Mouse (Mus musculus): ENCODE results near the gene Enah. TPM values are rescaled to one million over a fixed set of nuclear protein-coding genes. Genes with fewer than 3 reads are reported as not detected.

The Enah gene
- polyA plus RNA-seq, 1 experiment, result 0.01 TPM

GRCm38 (mm10) chr1:182018397-182019265 lies 1.2 kb downstream of the Enah start:
- no peak for TF ChIP-seq GATA1 (IDR thresholded peaks at IDR 0.05; ENCODE audit: low read length)
- TF ChIP-seq TAL1 (IDR thresholded peaks at IDR 0.05; ENCODE audit: low read length), result no peak
- peak overlapping the region; percentile 50 for H3K4me3 ChIP-seq (replicated peaks)
- peaks cover 70% of the 10 kb centered on the region for H3K27me3 ChIP-seq (ENCODE audit: control insufficient read depth)

DNA sequence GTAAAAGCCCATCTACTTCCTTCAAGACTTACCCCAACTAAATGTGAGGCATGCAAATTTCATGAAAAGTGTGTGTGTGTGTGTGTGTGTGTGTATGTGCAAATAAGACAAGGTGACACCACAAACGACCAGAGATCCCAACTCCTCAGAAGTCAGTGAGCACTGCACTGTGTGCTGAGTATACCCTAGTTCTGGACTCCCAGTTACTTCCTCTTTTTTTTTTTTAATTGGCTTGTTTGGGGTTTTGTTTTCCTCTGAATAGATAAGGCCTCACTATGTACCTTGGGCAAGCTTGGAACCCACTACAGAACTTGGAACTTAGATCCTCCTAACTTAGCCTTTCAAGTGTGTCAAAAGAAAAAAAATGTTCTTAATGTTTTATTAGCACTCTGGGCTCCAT lies 14.0 kb downstream of the Enah start:
- H3K4me1 ChIP-seq (ENCODE audit: control insufficient read depth), result no peaks in the 10 kb centered on the region
- no peaks in the 10 kb centered on the region for H3K27me3 ChIP-seq (ENCODE audit: control insufficient read depth)
- no peaks in the 10 kb centered on the region for H3K9me3 ChIP-seq (ENCODE audit: control insufficient read depth, low read length)
- no peaks in the 10 kb centered on the region for H3K36me3 ChIP-seq (ENCODE audit: control insufficient read depth)
- TF ChIP-seq TAL1 (IDR thresholded peaks at IDR 0.05; ENCODE audit: low read length) (no peak), GATA1 (IDR thresholded peaks at IDR 0.05; ENCODE audit: low read length) (no peak)
- no peak overlapping the region for H3K4me3 ChIP-seq (replicated peaks)

More at GRCm38 (mm10) chr1:182018397-182019265, 1.2 kb downstream of the Enah start:
- Histone ChIP-seq H3K36me3 (ENCODE audit: control insufficient read depth) (no peaks in the 10 kb centered on the region), H3K9me3 (ENCODE audit: control insufficient read depth, low read length) (no peaks in the 10 kb centered on the region), H3K4me1 (ENCODE audit: control insufficient read depth) (no peaks in the 10 kb centered on the region)

DNA sequence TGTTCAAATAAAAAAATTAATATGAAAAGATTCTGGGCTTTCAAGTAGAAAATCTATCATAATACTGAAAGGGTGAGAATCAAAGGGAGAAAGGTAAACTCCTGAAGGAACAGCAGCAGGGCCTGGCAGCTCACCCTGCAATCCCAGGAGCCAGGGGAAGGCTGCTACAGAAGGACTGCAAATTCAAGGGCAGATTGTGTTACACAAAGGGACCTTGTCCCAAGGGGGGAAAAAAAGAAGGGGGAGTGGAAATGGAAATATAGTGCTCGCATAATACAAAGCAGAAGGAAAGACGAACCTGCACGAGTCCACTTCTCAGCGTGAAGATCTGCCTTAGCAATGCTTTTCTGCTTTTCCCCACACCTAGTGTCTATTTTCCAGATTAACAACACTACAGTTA lies 21.1 kb downstream of the Enah start:
- Histone ChIP-seq H3K36me3 (ENCODE audit: control insufficient read depth) (no peaks in the 10 kb centered on the region), H3K27me3 (ENCODE audit: control insufficient read depth) (no peaks in the 10 kb centered on the region), H3K4me1 (ENCODE audit: control insufficient read depth) (no peaks in the 10 kb centered on the region), H3K4me3 (replicated peaks) (no peak overlapping the region), H3K9me3 (ENCODE audit: control insufficient read depth, low read length) (no peaks in the 10 kb centered on the region)
- TF ChIP-seq TAL1 (IDR thresholded peaks at IDR 0.05; ENCODE audit: low read length) (no peak), GATA1 (IDR thresholded peaks at IDR 0.05; ENCODE audit: low read length) (no peak)

GRCm38 (mm10) chr1:181997791-181998190 lies 22.0 kb downstream of the Enah start:
- Histone ChIP-seq H3K9me3 (ENCODE audit: control insufficient read depth, low read length) (no peaks in the 10 kb centered on the region), H3K4me3 (replicated peaks) (no peak overlapping the region), H3K36me3 (ENCODE audit: control insufficient read depth) (no peaks in the 10 kb centered on the region), H3K27me3 (ENCODE audit: control insufficient read depth) (no peaks in the 10 kb centered on the region), H3K4me1 (ENCODE audit: control insufficient read depth) (no peaks in the 10 kb centered on the region)
- TF ChIP-seq GATA1 (IDR thresholded peaks at IDR 0.05; ENCODE audit: low read length) (no peak), TAL1 (IDR thresholded peaks at IDR 0.05; ENCODE audit: low read length) (no peak)

DNA sequence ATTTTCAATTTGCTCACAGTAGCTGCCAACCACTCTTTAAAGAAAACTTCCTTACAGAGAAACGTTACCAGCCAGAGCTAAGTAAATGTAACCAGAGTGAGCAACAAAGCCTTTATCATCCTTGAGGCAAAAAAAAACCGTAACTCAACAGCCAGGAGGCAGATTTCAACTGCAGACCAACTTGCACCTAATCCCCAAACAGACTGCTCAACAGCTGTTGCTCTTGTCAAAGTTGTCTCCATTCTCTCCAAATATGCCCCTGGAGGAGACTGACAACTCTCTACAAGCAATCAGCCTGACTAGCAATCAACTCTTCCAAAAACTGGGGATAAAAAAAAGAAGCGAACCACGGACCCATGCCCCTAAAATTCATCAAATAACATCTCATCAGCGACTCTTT lies 26.2 kb downstream of the Enah start:
- Histone ChIP-seq H3K27me3 (ENCODE audit: control insufficient read depth) (no peaks in the 10 kb centered on the region), H3K4me1 (ENCODE audit: control insufficient read depth) (no peaks in the 10 kb centered on the region), H3K4me3 (replicated peaks) (no peak overlapping the region), H3K9me3 (ENCODE audit: control insufficient read depth, low read length) (no peaks in the 10 kb centered on the region), H3K36me3 (ENCODE audit: control insufficient read depth) (no peaks in the 10 kb centered on the region)
- no peak for TF ChIP-seq TAL1 (IDR thresholded peaks at IDR 0.05; ENCODE audit: low read length)
- TF ChIP-seq GATA1 (IDR thresholded peaks at IDR 0.05; ENCODE audit: low read length), result no peak

GRCm38 (mm10) chr1:181988367-181988766 lies 31.4 kb downstream of the Enah start:
- no peaks in the 10 kb centered on the region for H3K4me1 ChIP-seq (ENCODE audit: control insufficient read depth)

DNA sequence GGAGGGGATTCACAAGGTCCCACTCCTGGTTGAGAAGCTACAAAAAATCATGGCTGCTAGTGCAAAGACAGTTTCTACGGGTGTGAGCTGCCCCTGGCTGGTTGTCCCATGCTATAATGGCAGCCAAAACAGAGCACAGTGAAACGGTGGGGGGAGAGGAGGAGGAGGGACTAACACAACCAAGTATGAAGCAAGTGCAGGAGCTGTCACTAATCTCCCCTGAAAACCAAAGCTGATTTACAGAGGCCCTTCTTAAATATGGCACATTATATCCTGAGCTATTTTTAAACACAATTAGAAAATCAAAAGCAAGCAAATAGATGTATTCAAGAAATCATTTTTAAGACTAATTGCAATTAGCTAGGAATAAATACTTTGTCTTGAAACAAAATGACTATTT lies 32.6 kb downstream of the Enah start:
- Histone ChIP-seq H3K4me3 (replicated peaks) (no peak overlapping the region), H3K27me3 (ENCODE audit: control insufficient read depth) (no peaks in the 10 kb centered on the region), H3K9me3 (ENCODE audit: control insufficient read depth, low read length) (no peaks in the 10 kb centered on the region), H3K36me3 (ENCODE audit: control insufficient read depth) (no peaks in the 10 kb centered on the region), H3K4me1 (ENCODE audit: control insufficient read depth) (no peaks in the 10 kb centered on the region)
- TF ChIP-seq TAL1 (IDR thresholded peaks at IDR 0.05; ENCODE audit: low read length), result no peak

More at GRCm38 (mm10) chr1:181988367-181988766, 31.4 kb downstream of the Enah start:
- Histone ChIP-seq H3K36me3 (ENCODE audit: control insufficient read depth) (no peaks in the 10 kb centered on the region), H3K9me3 (ENCODE audit: control insufficient read depth, low read length) (no peaks in the 10 kb centered on the region), H3K27me3 (ENCODE audit: control insufficient read depth) (no peaks in the 10 kb centered on the region), H3K4me3 (replicated peaks) (no peak overlapping the region)
- TF ChIP-seq TAL1 (IDR thresholded peaks at IDR 0.05; ENCODE audit: low read length) (no peak), GATA1 (IDR thresholded peaks at IDR 0.05; ENCODE audit: low read length) (no peak)

GRCm38 (mm10) chr1:181985880-181986279 lies 33.9 kb downstream of the Enah start:
- Histone ChIP-seq H3K9me3 (ENCODE audit: control insufficient read depth, low read length) (no peaks in the 10 kb centered on the region), H3K36me3 (ENCODE audit: control insufficient read depth) (no peaks in the 10 kb centered on the region), H3K27me3 (ENCODE audit: control insufficient read depth) (no peaks in the 10 kb centered on the region), H3K4me3 (replicated peaks) (no peak overlapping the region), H3K4me1 (ENCODE audit: control insufficient read depth) (no peaks in the 10 kb centered on the region)
- TF ChIP-seq TAL1 (IDR thresholded peaks at IDR 0.05; ENCODE audit: low read length) (no peak), GATA1 (IDR thresholded peaks at IDR 0.05; ENCODE audit: low read length) (no peak)

DNA sequence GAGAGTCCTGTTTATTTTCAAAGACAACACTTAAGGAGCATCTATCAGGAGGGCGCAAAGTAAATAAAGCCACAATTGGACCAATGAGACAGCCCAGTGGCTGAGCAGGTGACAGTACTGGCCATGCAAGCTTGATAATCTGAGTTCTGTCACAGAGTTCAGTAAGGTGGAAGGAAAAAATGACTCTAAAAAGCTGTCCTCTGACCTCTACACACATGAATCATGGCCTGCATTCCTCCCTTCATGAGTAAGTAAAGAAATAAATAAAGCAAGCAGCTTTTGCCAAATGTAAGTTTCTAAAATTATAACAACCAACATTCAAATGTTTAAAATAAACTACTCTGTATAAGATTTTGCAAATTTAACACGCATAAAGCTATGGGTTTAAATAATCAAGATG lies 35.0 kb downstream of the Enah start:
- TF ChIP-seq TAL1 (IDR thresholded peaks at IDR 0.05; ENCODE audit: low read length), result no peak
- TF ChIP-seq GATA1 (IDR thresholded peaks at IDR 0.05; ENCODE audit: low read length), result no peak
- Histone ChIP-seq H3K36me3 (ENCODE audit: control insufficient read depth) (no peaks in the 10 kb centered on the region), H3K27me3 (ENCODE audit: control insufficient read depth) (no peaks in the 10 kb centered on the region), H3K9me3 (ENCODE audit: control insufficient read depth, low read length) (no peaks in the 10 kb centered on the region), H3K4me3 (replicated peaks) (no peak overlapping the region), H3K4me1 (ENCODE audit: control insufficient read depth) (no peaks in the 10 kb centered on the region)

Measured in erythroblast, embryonic 14.5 days (primary cell).